Mouse (Mus musculus) spleen, adult 2 months (tissue): ENCODE data around the gene Htr5b. TPM values are rescaled to one million over a fixed set of nuclear protein-coding genes. Genes with fewer than 3 reads are reported as not detected.

Experiments used
- DNase-seq, 2 experiments: peaks; one replicate each; pipeline versions ENCODE4 v3.0.0 to v3.0.0-alpha.2; 2012 to 2021; ENCODE audit warnings: low spot score in 2 of 2, low read depth in 1 of 2
- H3K27ac ChIP-seq: fragments of 200-500 bp; 2 replicates; pipeline ENCODE4 v1.5.1; 2012; ENCODE audit warnings: low read length, inconsistent platforms; ENCODE audit not compliant: insufficient read depth
- H3K27me3 ChIP-seq: fragments of 200-500 bp; 2 replicates; pipeline ENCODE4 v1.6.1; 2012; ENCODE audit warnings: mild to moderate bottlenecking, moderate library complexity, low read length, inconsistent platforms; ENCODE audit not compliant: control insufficient read depth, insufficient read depth
- H3K36me3 ChIP-seq: fragments of 200-500 bp; 2 replicates; pipeline ENCODE4 v1.6.1; 2012; ENCODE audit warnings: mild to moderate bottlenecking, low read length, inconsistent platforms; ENCODE audit not compliant: control insufficient read depth, insufficient read depth
- H3K4me1 ChIP-seq: fragments of 200-500 bp; 2 replicates; pipeline ENCODE4 v1.6.1; 2011; ENCODE audit warnings: inconsistent platforms; ENCODE audit not compliant: control insufficient read depth, insufficient read depth, insufficient read length
- H3K4me3 ChIP-seq: fragments of 200-500 bp; 2 replicates; pipeline ENCODE4 v1.5.1; 2011; ENCODE audit warnings: mild to moderate bottlenecking, inconsistent platforms; ENCODE audit not compliant: insufficient read depth, insufficient read length; ENCODE audit errors: extremely low read depth
- CTCF ChIP-seq: fragments of 200-500 bp; IDR thresholded peaks from 2 replicates; pipeline ENCODE4 v1.5.1; 2011; ENCODE audit warnings: mild to moderate bottlenecking, inconsistent platforms; ENCODE audit not compliant: insufficient read depth, insufficient read length, insufficient replicate concordance; ENCODE audit errors: extremely low read depth
- POLR2A ChIP-seq: fragments of 200-500 bp; IDR thresholded peaks from 2 replicates; pipeline ENCODE4 v1.6.1; 2011; ENCODE audit warnings: low read depth, low read length, inconsistent platforms
- WGBS: fragments of 180-500 bp; shearing (Covaris S2); methylation state at CpG from one replicate; pipeline ENCODE4 v1.1.7; 2018; 5-methylcytosine and 5-hydroxymethylcytosine counted together
- polyA plus RNA-seq: library from polyadenylated mRNA; depleted of rRNA; stranded (reverse); fragments of >200 nt; gene quantifications from 2 replicates; pipeline ENCODE4 v1.2.3, GENCODE M21; 2012; rRNA removed

Htr5b gene
- 0.07 TPM in 1 of 2 replicates, not detected in the other for polyA plus RNA-seq

- Histone ChIP-seq H3K4me1 (no peaks in the 10 kb centered on the region), H3K4me3 (no peak within 1 kb of the TSS), H3K27ac (no peak within 1 kb of the TSS), H3K36me3 (no peaks in the 10 kb centered on the region), H3K27me3 (peaks cover 5% of the 10 kb centered on the region; the same call in 1 of the 2 replicates)
- 12% methylated on average over 11 of the region's 11 CpGs for WGBS
- DNase-seq = no peak
- TF ChIP-seq CTCF (no peak), POLR2A (no peak)
Observed at GRCm38 (mm10) chr1:121528399-121528720, at the start of gene Htr5b. Gene Htr5b (minus strand): TSS chr1:121528465.

- H3K4me3 ChIP-seq = no peak overlapping the region
- no peak for DNase-seq
- H3K27me3 ChIP-seq = no peaks in the 10 kb centered on the region
- TF ChIP-seq POLR2A = no peak
- TF ChIP-seq CTCF = no peak
- no peaks in the 10 kb centered on the region for H3K36me3 ChIP-seq
- WGBS = 55% methylated on average over 1 of the region's 1 CpGs
- no peaks in the 10 kb centered on the region for H3K4me1 ChIP-seq
- no peak overlapping the region for H3K27ac ChIP-seq
Observed at GRCm38 (mm10) chr1:121577491-121577890, 49.2 kb upstream of the Htr5b start.

DNA sequence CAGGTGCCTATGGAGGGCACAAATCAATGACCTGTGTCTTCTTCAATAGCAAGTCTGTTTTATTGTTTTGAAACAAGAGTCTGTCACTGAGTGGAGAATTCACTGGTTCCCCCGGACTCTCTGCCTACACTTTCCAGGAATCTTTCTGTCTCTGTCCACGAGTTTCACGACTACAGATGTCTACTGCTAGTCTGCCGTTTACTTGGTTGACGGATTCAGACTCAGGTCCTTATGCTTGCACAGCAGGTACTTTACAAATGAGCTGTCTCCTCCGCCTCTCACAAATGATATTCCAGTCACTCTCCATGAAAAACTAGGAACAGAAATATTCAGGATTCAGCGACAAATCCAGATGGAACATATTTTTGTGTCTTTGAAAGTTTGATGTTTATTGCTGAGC lies 42.3 kb upstream of the Htr5b start:
- 85% methylated on average over 7 of the region's 7 CpGs for WGBS
- Histone ChIP-seq H3K27me3 (no peaks in the 10 kb centered on the region), H3K4me1 (peaks cover 2% of the 10 kb centered on the region; the same call in 1 of the 2 replicates), H3K27ac (no peak overlapping the region), H3K36me3 (no peaks in the 10 kb centered on the region), H3K4me3 (no peak overlapping the region)
- no peak for DNase-seq
- TF ChIP-seq POLR2A (no peak), CTCF (no peak)

- H3K27ac ChIP-seq = peak within 1 kb of the TSS; percentile 67
- H3K27me3 ChIP-seq = no peaks in the 10 kb centered on the region
- TF ChIP-seq POLR2A (no peak), CTCF (peak; percentile 85)
- DNase-seq = peak; percentile 87 to 94
- H3K4me1 ChIP-seq = peaks cover 2% of the 10 kb centered on the region; the same call in 1 of the 2 replicates
- H3K4me3 ChIP-seq = peak within 1 kb of the TSS; percentile 82
- WGBS = 7% methylated on average over 53 of the region's 53 CpGs
- peaks cover 9% of the 10 kb centered on the region for H3K36me3 ChIP-seq
Observed at GRCm38 (mm10) chr1:121567521-121568489, 39.5 kb upstream of the Htr5b start, which contains the start of gene Ddx18. Gene Ddx18 (minus strand): TSS chr1:121567989.

- 79% methylated on average over 5 of the region's 5 CpGs for WGBS
- Histone ChIP-seq H3K27ac (no peak overlapping the region), H3K27me3 (no peaks in the 10 kb centered on the region), H3K36me3 (peaks cover 53% of the 10 kb centered on the region), H3K4me3 (no peak overlapping the region), H3K4me1 (no peaks in the 10 kb centered on the region)
- no peak for DNase-seq
- TF ChIP-seq CTCF (no peak), POLR2A (no peak)
Observed at GRCm38 (mm10) chr1:121557861-121558260, 29.6 kb upstream of the Htr5b start.

- peaks cover 21% of the 10 kb centered on the region for H3K36me3 ChIP-seq
- no peak overlapping the region for H3K27ac ChIP-seq
- H3K4me3 ChIP-seq = no peak overlapping the region
- TF ChIP-seq POLR2A (no peak), CTCF (no peak)
- H3K27me3 ChIP-seq = no peaks in the 10 kb centered on the region
- no peak for DNase-seq
- H3K4me1 ChIP-seq = no peaks in the 10 kb centered on the region
- 91% methylated on average over 7 of the region's 7 CpGs for WGBS
Observed at GRCm38 (mm10) chr1:121551457-121551835, 23.2 kb upstream of the Htr5b start.

DNA sequence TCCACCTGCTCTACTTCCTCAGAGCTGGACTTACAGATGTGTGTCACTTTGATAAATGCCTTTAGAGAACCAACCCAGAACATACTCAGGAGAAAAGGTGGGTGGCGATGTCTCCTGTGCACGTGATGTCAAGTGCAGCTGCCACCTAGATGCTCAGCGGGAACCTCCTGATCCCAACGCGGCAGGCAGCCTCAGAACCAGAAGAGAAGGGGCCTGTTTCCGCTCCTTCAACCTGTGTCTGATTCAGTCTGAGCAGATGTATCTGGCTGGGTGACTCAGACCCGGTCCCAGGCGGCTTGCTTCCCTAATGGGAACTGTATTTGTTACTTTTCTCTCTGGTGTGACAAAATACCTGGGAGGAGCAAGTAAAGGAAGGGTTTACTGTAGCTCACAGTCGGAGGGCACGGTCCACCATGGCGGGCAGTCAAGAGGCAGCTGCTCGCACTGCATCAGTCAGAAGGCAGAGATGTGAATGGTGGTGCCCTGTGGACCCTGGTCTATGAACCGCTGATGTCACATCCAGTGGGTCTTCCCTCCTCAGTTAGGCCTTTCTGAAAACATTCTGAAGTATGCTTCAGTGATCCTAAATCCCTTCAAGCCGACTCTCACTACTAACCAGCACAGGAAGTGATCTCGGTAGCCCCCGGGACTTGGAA lies 22.7 kb upstream of the Htr5b start:
- WGBS = 84% methylated on average over 16 of the region's 16 CpGs

More for the DNA sequence above, 22.7 kb upstream of the Htr5b start:
- TF ChIP-seq POLR2A (no peak), CTCF (no peak)
- Histone ChIP-seq H3K27ac (no peak overlapping the region), H3K4me1 (no peaks in the 10 kb centered on the region), H3K4me3 (no peak overlapping the region), H3K27me3 (no peaks in the 10 kb centered on the region), H3K36me3 (peaks cover 17% of the 10 kb centered on the region)
- no peak for DNase-seq
